Mouse (Mus musculus) liver, embryonic 15.5 days (tissue): ENCODE measurements around the gene Zic1. TPM values are rescaled to one million over a fixed set of nuclear protein-coding genes. Genes with fewer than 3 reads are reported as not detected.

Experiments used
- ATAC-seq: fragments of 200-750 bp; cut with Nextera tagmentation; 2 replicates; pipeline ENCODE4 v1.8.0; 2017; ENCODE audit warnings: moderate number of reproducible peaks, mild to moderate bottlenecking, moderate library complexity; ENCODE audit not compliant: insufficient read depth
- H3K27ac ChIP-seq: fragments of 300-500 bp; sonication (generic); replicated peaks from 2 replicates; pipeline ENCODE4 v1.5.1; 2015; ENCODE audit warnings: mild to moderate bottlenecking, inconsistent platforms
- H3K27me3 ChIP-seq: fragments of 300-500 bp; sonication (generic); 2 replicates; pipeline ENCODE4 v1.6.1; 2015; ENCODE audit warnings: mild to moderate bottlenecking, inconsistent platforms
- H3K36me3 ChIP-seq: fragments of 300-500 bp; sonication (generic); replicated peaks from 2 replicates; pipeline ENCODE4 v1.6.1; 2015; ENCODE audit warnings: moderate library complexity, mild to moderate bottlenecking, inconsistent platforms
- H3K4me1 ChIP-seq: fragments of 300-500 bp; sonication (generic); replicated peaks from 2 replicates; pipeline ENCODE4 v1.6.1; 2015; ENCODE audit warnings: inconsistent platforms
- H3K4me2 ChIP-seq: fragments of 300-500 bp; sonication (generic); 2 replicates; pipeline ENCODE4 v1.6.1; 2015; ENCODE audit warnings: moderate library complexity, mild to moderate bottlenecking, inconsistent platforms
- H3K4me3 ChIP-seq: fragments of 300-500 bp; sonication (generic); replicated peaks from 2 replicates; pipeline ENCODE4 v1.5.1; 2015; ENCODE audit warnings: mild to moderate bottlenecking, inconsistent platforms
- H3K9ac ChIP-seq: fragments of 300-500 bp; sonication (generic); 2 replicates; pipeline ENCODE4 v1.6.1; 2015; ENCODE audit warnings: moderate library complexity, mild to moderate bottlenecking, inconsistent platforms
- H3K9me3 ChIP-seq: fragments of 300-500 bp; sonication (generic); replicated peaks from 2 replicates; pipeline ENCODE4 v1.6.1; 2016; ENCODE audit warnings: inconsistent platforms
- WGBS: fragments of 180-500 bp; shearing (Covaris S2); methylation state at CpG from one replicate; pipeline ENCODE4 v1.1.7; 2015; ENCODE audit warnings: mixed read lengths; ENCODE audit not compliant: insufficient replicate concordance; 5-methylcytosine and 5-hydroxymethylcytosine counted together
- polyA plus RNA-seq: library from polyadenylated mRNA; unstranded; fragments of >200 nt; fragmentation: Nextera tagmentation; extraction: Ambion mirVana; gene quantifications from 2 replicates; pipeline ENCODE4 v1.2.1, GENCODE M21; 2015

Gene Zic1
- polyA plus RNA-seq, 1 experiment from 2014 or later: 0.03 TPM

DNA sequence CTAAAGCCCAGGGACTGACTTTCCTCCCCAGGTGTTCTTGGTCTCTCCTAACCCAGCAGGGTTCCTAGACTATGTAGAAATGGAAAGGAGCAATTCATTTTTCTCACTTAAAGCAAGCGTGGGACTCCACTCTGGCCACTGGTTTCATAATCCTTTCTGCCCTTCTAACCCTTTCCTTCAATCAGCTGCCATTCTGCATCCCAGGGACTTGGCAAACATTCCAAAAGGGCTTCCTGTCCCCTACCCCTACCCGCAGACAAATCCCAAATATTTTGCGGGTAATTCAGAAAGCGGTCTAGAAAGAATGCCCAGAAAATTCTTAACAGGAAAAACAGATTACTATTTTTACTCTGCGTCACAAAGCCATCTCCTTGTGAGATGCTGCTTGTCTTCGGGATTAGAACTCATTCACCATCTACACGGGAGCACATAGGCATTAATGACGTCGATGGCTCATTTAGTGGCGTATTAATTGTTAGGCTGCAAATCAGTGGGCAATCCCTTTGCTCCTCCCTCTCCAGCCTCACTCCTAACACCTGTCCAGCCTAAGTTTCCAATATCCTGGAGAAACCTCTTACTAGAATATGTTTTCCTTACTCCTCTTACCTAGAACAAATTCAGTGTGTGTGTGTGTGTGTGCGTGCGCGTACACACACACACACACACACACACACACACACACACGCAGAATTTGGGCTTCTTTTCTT is 29.6 kb upstream of the Zic1 start:
- Histone ChIP-seq H3K4me2 (no peak overlapping the region), H3K9ac (no peak overlapping the region), H3K36me3 (no peaks in the 10 kb centered on the region), H3K27ac (no peak overlapping the region), H3K9me3 (no peaks in the 10 kb centered on the region), H3K27me3 (peaks cover 89% of the 10 kb centered on the region), H3K4me1 (no peaks in the 10 kb centered on the region), H3K4me3 (no peak overlapping the region)
- no peak for ATAC-seq
- WGBS: 10% methylated on average over 14 of the region's 14 CpGs

DNA sequence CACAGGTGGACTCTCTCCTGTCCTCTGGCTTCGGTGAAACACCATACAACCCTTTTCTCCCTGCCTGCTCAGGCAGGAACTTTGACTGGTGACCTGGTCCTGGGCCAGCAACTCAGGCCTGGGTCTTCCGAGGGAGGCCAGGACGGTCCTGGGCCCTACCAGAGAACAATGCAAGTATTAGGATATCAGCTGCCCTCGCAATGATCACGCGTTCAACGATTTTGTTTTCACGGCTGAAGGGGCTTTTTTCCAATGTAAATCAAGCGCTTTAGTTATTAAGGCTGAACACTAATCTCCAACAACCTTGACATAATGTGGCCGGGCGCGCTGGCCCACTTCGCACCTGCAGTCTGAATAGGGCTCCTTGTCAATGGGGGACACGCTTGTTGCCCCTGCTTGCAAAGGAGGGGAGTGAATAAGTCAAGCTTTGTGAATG is 28.6 kb upstream of the Zic1 start:
- 4% methylated on average over 14 of the region's 14 CpGs for WGBS
- Histone ChIP-seq H3K27ac (no peak overlapping the region), H3K4me2 (no peak overlapping the region), H3K4me3 (no peak overlapping the region), H3K9ac (no peak overlapping the region), H3K36me3 (no peaks in the 10 kb centered on the region), H3K9me3 (no peaks in the 10 kb centered on the region), H3K4me1 (no peaks in the 10 kb centered on the region), H3K27me3 (peaks cover 89% of the 10 kb centered on the region)
- no peak for ATAC-seq

DNA sequence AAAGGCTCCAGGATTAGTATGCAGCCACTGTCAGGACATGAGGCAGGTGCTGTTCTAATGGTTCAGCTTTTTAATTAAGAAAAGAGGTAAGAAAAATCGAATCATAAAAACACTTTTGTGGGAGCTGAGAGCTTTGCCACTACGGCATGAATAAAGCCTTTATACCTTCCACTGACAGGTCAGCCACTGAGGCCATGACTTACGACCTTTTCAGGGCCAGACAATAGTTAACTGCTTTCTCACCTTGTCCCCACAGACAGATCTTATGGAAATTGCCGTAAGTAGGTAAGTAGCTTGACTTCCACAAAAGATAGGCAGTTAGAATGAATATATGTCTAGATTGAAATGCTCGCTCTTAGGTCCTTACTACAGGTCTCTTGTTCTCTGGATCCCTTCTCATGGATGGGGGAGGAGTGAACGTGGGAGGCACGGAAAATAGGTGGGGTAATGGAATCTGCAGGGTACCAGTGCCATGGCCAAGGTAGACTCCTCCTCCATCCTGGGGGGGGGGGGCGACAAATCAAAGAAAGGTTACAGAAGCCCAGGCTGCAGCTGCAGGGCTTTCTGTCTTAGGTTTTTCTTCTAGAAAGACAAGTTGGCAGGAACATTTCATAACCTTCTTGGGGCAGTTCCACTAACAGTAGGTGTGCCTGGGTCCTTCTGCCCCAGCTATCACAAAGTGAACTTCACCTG is 27.9 kb upstream of the Zic1 start:
- ATAC-seq: no peak
- Histone ChIP-seq H3K9ac (no peak overlapping the region), H3K4me2 (no peak overlapping the region), H3K36me3 (no peaks in the 10 kb centered on the region), H3K4me1 (no peaks in the 10 kb centered on the region), H3K27ac (no peak overlapping the region), H3K27me3 (peaks cover 91% of the 10 kb centered on the region), H3K4me3 (no peak overlapping the region), H3K9me3 (no peaks in the 10 kb centered on the region)
- WGBS: 7% methylated on average over 8 of the region's 8 CpGs

DNA sequence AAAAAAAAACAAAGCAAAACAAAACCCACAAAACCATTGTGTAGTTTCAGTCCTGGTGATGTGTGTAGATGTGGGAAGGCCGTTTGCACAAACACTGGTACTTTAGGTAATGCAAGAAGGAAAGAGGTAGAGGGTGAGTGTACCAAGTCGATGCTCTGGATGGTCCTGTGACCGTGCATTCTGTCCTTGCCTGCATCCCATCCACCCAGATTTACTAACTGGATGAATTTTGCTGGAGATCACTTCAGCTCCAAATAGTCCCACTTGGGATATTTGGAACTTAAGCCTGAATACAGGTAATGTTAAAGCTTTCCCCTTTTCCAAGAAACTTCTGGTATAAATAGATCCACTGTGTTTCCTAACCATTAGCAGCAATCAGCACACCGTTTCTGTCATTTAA is 22.6 kb upstream of the Zic1 start:
- H3K4me3 ChIP-seq: no peak overlapping the region
- ATAC-seq: no peak
- 0% methylated on average over 4 of the region's 4 CpGs for WGBS

GRCm38 (mm10) chr9:91387740-91388080 is 22.1 kb upstream of the Zic1 start:
- WGBS: under 1% methylated on average over 5 of the region's 5 CpGs
- Histone ChIP-seq H3K9ac (no peak overlapping the region), H3K27me3 (peaks cover 97% of the 10 kb centered on the region), H3K4me1 (no peaks in the 10 kb centered on the region), H3K9me3 (no peaks in the 10 kb centered on the region), H3K36me3 (no peaks in the 10 kb centered on the region), H3K4me3 (no peak overlapping the region), H3K4me2 (no peak overlapping the region), H3K27ac (no peak overlapping the region)
- ATAC-seq: no peak

More for the DNA sequence above, 22.6 kb upstream of the Zic1 start:
- Histone ChIP-seq H3K9ac (no peak overlapping the region), H3K4me2 (no peak overlapping the region), H3K27ac (no peak overlapping the region), H3K4me1 (no peaks in the 10 kb centered on the region), H3K9me3 (no peaks in the 10 kb centered on the region), H3K36me3 (no peaks in the 10 kb centered on the region), H3K27me3 (peaks cover 94% of the 10 kb centered on the region)

DNA sequence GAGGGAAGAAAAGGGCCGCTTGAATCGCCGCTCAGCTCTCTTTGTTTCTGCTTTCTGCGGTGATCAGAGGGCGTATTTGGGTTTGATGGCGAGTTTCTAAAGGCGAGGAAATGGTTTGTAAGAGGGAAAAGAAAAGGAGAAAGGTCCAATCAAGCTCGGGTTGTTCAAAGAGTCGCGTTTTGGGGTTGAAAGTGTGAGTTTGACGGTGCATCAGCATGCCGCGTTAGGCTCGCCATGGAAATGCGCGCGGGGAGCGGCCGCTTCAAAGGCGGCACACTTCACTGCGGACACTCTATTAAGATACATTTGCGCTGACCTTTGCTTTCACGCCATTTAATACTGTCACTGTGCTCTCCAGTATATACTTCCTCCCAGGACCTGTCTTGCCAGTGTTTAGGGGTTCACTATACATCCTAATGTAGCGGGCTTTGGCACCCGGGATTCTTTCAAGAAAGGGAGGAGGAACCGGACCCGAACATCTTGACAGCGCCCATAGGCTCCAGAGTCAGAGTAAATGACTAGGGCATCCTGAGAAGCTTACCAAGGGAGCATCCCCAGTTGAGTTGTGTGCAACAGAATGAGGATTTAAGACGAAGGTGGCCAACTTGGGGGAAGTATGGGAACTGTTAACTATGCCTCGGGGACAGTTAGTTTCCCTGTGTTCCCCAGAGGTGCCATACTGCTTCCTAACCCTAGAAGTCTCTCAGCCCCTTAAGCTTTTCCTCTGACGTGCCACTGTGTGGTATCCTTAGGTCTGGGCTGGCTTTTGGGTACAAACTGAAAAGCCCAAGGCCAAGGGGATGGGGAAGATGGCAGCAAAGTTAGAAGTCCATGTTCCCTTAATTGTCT is 21.5 kb upstream of the Zic1 start:
- peaks cover 98% of the 10 kb centered on the region for H3K27me3 ChIP-seq
- H3K9me3 ChIP-seq: no peaks in the 10 kb centered on the region
- no peak overlapping the region for H3K4me2 ChIP-seq
- H3K4me1 ChIP-seq: no peaks in the 10 kb centered on the region
- H3K9ac ChIP-seq: no peak overlapping the region
- no peaks in the 10 kb centered on the region for H3K36me3 ChIP-seq
- H3K27ac ChIP-seq: no peak overlapping the region
- no peak for ATAC-seq
- WGBS: 2% methylated on average over 31 of the region's 31 CpGs
- no peak overlapping the region for H3K4me3 ChIP-seq

DNA sequence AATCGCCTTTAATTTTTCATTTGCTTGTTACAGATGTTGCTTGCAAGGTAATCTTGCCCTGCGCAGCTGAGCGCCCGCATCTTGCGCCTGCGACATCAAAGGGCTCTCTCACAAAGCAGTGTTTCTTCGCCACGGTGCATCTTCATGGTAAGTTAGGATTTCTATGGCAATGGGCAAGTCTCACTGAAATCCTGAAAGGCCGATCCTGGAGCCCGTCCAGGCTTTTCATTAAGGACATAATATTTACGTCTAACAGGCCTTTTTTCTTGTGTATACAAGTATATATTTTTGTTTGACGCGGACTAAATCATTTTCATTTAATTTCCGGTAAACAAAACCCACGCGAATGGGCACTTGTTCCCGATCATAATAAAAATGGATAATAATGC is 20.9 kb upstream of the Zic1 start:
- no peak overlapping the region for H3K9ac ChIP-seq
- H3K4me2 ChIP-seq: no peak overlapping the region
- 2% methylated on average over 17 of the region's 17 CpGs for WGBS
- H3K27ac ChIP-seq: no peak overlapping the region
- H3K4me3 ChIP-seq: no peak overlapping the region
- ATAC-seq: no peak
- no peaks in the 10 kb centered on the region for H3K36me3 ChIP-seq
- H3K9me3 ChIP-seq: no peaks in the 10 kb centered on the region
- H3K27me3 ChIP-seq: peaks cover 98% of the 10 kb centered on the region
- no peaks in the 10 kb centered on the region for H3K4me1 ChIP-seq

DNA sequence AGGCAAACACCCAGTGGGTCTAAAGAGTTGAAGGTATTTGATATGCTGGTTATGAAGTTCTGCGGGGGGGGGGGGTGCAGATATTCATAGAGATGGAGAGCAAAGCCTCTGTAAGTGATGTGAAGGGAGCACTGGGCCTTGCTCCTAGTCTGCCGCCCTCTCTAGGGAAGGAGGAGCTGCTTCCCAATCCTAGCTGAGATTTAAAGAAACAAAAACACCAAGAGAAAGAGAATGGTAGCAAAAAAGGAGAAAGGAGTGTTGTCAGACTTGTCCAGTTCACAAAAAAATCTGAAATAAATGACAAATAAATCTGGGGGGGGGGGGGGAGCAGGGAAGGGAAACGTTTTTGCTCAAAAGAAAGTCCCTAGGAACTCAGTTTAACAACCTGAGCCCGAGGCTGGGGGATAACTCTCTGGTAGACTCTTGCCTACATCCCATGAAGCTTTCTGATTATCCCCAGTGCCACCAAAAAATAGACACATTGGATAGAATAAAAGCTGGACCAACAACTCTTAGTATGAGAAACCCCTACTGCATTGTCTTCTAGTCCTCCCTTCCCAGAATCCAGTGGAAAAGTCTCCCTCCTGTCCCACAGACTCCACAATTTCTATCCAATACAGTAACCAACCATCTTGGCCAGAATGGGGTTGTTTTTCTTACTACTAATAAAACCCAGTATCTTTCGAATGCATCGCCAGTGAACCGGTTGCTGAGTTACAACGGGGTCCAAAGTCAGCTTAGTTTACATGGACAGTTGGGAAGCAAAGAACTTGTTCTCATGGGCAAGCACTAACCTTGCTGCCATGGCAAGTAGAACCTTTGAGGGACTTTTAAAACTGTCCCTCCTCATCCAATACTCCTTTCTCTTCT is 20.2 kb upstream of the Zic1 start:
- under 1% methylated on average over 8 of the region's 8 CpGs for WGBS
- no peaks in the 10 kb centered on the region for H3K9me3 ChIP-seq
- no peak for ATAC-seq
- no peaks in the 10 kb centered on the region for H3K36me3 ChIP-seq
- no peak overlapping the region for H3K4me2 ChIP-seq
- no peaks in the 10 kb centered on the region for H3K4me1 ChIP-seq
- H3K27me3 ChIP-seq: peaks cover 99% of the 10 kb centered on the region
- H3K9ac ChIP-seq: no peak overlapping the region
- no peak overlapping the region for H3K27ac ChIP-seq
- no peak overlapping the region for H3K4me3 ChIP-seq

- no peak overlapping the region for H3K4me2 ChIP-seq
- no peak overlapping the region for H3K4me3 ChIP-seq
- no peak overlapping the region for H3K9ac ChIP-seq
- H3K9me3 ChIP-seq: no peaks in the 10 kb centered on the region
- ATAC-seq: no peak
- no peaks in the 10 kb centered on the region for H3K4me1 ChIP-seq
- WGBS: 8% methylated on average over 4 of the region's 4 CpGs
- H3K27me3 ChIP-seq: peaks cover 99% of the 10 kb centered on the region
- H3K27ac ChIP-seq: no peak overlapping the region
- H3K36me3 ChIP-seq: no peaks in the 10 kb centered on the region
Observed at GRCm38 (mm10) chr9:91384693-91385560, 19.3 kb upstream of the Zic1 start.

DNA sequence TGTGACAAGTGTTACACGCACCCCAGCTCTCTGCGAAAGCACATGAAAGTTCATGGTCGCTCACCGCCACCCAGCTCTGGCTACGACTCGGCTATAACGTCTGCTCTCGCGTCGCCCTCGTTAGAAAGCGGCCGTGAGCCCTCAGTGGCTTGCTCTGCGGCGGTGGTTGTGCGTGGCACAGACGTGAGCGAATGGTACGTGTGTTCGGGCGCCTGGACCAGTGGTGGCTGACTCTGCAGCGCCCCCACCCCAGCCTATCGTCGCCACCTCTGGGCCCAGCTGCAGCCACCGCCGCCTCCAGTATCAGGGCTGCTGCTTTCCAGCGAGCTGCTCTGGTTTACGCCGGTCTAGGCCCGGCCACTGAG is 18.5 kb upstream of the Zic1 start:
- Histone ChIP-seq H3K27me3 (peaks cover 99% of the 10 kb centered on the region), H3K4me3 (no peak overlapping the region), H3K9me3 (no peaks in the 10 kb centered on the region), H3K4me2 (no peak overlapping the region), H3K4me1 (no peaks in the 10 kb centered on the region), H3K9ac (no peak overlapping the region), H3K27ac (no peak overlapping the region), H3K36me3 (no peaks in the 10 kb centered on the region)
- no peak for ATAC-seq
- 2% methylated on average over 30 of the region's 30 CpGs for WGBS
